Mouse (Mus musculus) heart, postnatal 0 days (tissue): Measurements from ENCODE around the gene Gpr132. TPM values are rescaled to one million over a fixed set of nuclear protein-coding genes. Genes with fewer than 3 reads are reported as not detected.

Source experiments
- ATAC-seq: fragments of 200-750 bp; cut with Nextera tagmentation; 2 replicates; pipeline ENCODE4 v1.8.0; 2017; ENCODE audit warnings: low read depth, moderate number of reproducible peaks, moderate library complexity; ENCODE audit not compliant: insufficient read depth
- DNase-seq: peaks from one replicate; pipeline ENCODE4 v3.0.0-alpha.2; 2016; ENCODE audit warnings: low spot score
- H3K27ac ChIP-seq: fragments of 300-500 bp; sonication (generic); 2 replicates; pipeline ENCODE4 v1.5.1; 2014; ENCODE audit warnings: low read depth, mild to moderate bottlenecking
- H3K27me3 ChIP-seq: fragments of 300-500 bp; sonication (generic); 2 replicates; pipeline ENCODE4 v1.6.1; 2014; ENCODE audit warnings: low read length, mixed read lengths; ENCODE audit not compliant: control insufficient read depth, insufficient read depth
- H3K36me3 ChIP-seq: fragments of 300-500 bp; sonication (generic); replicated peaks from 2 replicates; pipeline ENCODE4 v1.6.1; 2014; ENCODE audit warnings: low read length, mixed read lengths; ENCODE audit not compliant: control insufficient read depth, insufficient read depth
- H3K4me1 ChIP-seq: fragments of 300-500 bp; sonication (generic); 2 replicates; pipeline ENCODE4 v1.6.1; 2014; ENCODE audit warnings: antibody characterized with exemption; ENCODE audit not compliant: control insufficient read depth, insufficient read depth
- H3K4me2 ChIP-seq: fragments of 300-500 bp; sonication (generic); 2 replicates; pipeline ENCODE4 v1.6.1; 2014; ENCODE audit warnings: low read depth, mild to moderate bottlenecking, low read length, moderate library complexity
- H3K4me3 ChIP-seq: fragments of 300-500 bp; sonication (generic); 2 replicates; pipeline ENCODE4 v1.5.1; 2014; ENCODE audit warnings: low read depth, low read length
- H3K9ac ChIP-seq: fragments of 300-500 bp; sonication (generic); replicated peaks from 2 replicates; pipeline ENCODE4 v1.6.1; 2014; ENCODE audit warnings: low read depth, low read length, mixed read lengths
- H3K9me3 ChIP-seq: fragments of 300-500 bp; sonication (generic); replicated peaks from 2 replicates; pipeline ENCODE4 v1.6.1; 2016; ENCODE audit warnings: low read length; ENCODE audit not compliant: control insufficient read depth
- CTCF ChIP-seq: IDR thresholded peaks from 2 replicates; pipeline ENCODE4 v1.5.1; 2016; ENCODE audit warnings: antibody characterized with exemption, control low read depth, low read depth
- EP300 ChIP-seq: IDR thresholded peaks from 2 replicates; pipeline ENCODE4 v1.6.1; 2016; ENCODE audit warnings: antibody characterized with exemption, low read depth
- WGBS: fragments of 180-500 bp; shearing (Covaris S2); extraction: QIAGEN DNeasy Blood & Tissue Kit; methylation state at CpG from one replicate; pipeline ENCODE4 v1.1.7; 2014; 5-methylcytosine and 5-hydroxymethylcytosine counted together
- polyA plus RNA-seq: library from polyadenylated mRNA; unstranded; fragments of >200 nt; fragmentation: Nextera tagmentation; extraction: Ambion mirVana; gene quantifications from 2 replicates; pipeline ENCODE4 v1.2.1, GENCODE M21; 2015
- total RNA-seq: library from RNA; depleted of rRNA; stranded (reverse); fragments of >200 nt; gene quantifications from 2 replicates; pipeline ENCODE4 v1.2.3, GENCODE M21; 2014; ENCODE audit warnings: low replicate concordance

Gene Gpr132
- total and polyA plus RNA-seq, 2 experiments from 2014 or later: 0.04 to 0.38 TPM

- no peaks in the 10 kb centered on the region for H3K9me3 ChIP-seq
- no peak overlapping the region for H3K4me2 ChIP-seq
- peak overlapping the region; percentile 22; the same call in 1 of the 2 replicates for H3K27ac ChIP-seq
- DNase-seq: no peak
- no peaks in the 10 kb centered on the region for H3K27me3 ChIP-seq
- peaks cover 22% of the 10 kb centered on the region; the same call in 1 of the 2 replicates for H3K36me3 ChIP-seq
- TF ChIP-seq CTCF (no peak), EP300 (no peak)
- ATAC-seq: no peak
- 0 out of 2 replicates have a peak overlapping the region, but pooled peaks have one; percentile 80 for H3K9ac ChIP-seq
- peaks cover 56% of the 10 kb centered on the region for H3K4me1 ChIP-seq
- H3K4me3 ChIP-seq: no peak overlapping the region
- 71% methylated on average over 5 of the region's 5 CpGs for WGBS
Measured at GRCm38 (mm10) chr12:112825901-112826300, 42.1 kb downstream of the Gpr132 start.

DNA sequence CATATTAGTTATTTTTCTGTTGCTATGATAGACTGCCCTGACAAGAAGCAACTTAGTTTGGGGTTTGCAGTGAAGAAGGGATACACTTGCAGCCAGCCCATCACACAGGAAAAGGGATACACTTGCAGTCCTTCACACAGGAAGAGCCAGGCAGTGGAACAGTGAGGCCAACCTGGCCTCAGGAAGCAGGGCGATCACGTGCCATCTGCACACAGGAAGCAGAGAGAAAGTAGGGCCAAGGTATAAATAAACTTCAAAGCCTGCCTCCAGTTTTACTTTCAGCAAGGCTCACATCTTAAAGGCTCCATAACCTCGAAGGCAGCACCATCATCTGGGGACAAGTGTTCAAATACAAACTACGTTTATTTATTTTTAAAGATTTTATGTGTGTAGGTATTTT lies 44.8 kb downstream of the Gpr132 start:
- no peaks in the 10 kb centered on the region for H3K27me3 ChIP-seq
- TF ChIP-seq EP300: no peak
- TF ChIP-seq CTCF: no peak
- no peaks in the 10 kb centered on the region for H3K9me3 ChIP-seq
- peak overlapping the region; percentile 83 for H3K27ac ChIP-seq
- ATAC-seq (no peak), DNase-seq (no peak)
- H3K36me3 ChIP-seq: peaks cover 48% of the 10 kb centered on the region
- no peak overlapping the region for H3K4me2 ChIP-seq
- peaks cover 53% of the 10 kb centered on the region for H3K4me1 ChIP-seq
- no peak overlapping the region for H3K4me3 ChIP-seq
- WGBS: 38% methylated on average over 4 of the region's 4 CpGs
- H3K9ac ChIP-seq: no peak overlapping the region

- DNase-seq (no peak), ATAC-seq (no peak)
- Histone ChIP-seq H3K9me3 (no peaks in the 10 kb centered on the region), H3K27ac (peak overlapping the region; percentile 83), H3K4me2 (no peak overlapping the region), H3K27me3 (no peaks in the 10 kb centered on the region), H3K4me1 (peaks cover 47% of the 10 kb centered on the region), H3K9ac (no peak overlapping the region), H3K4me3 (no peak overlapping the region), H3K36me3 (peaks cover 52% of the 10 kb centered on the region)
- 59% methylated on average over 2 of the region's 2 CpGs for WGBS
- TF ChIP-seq EP300 (no peak), CTCF (no peak)
Measured at GRCm38 (mm10) chr12:112822676-112823075, 45.4 kb downstream of the Gpr132 start.

GRCm38 (mm10) chr12:112821974-112822373 lies 46.1 kb downstream of the Gpr132 start:
- Histone ChIP-seq H3K27ac (peak overlapping the region; percentile 83), H3K4me1 (peaks cover 40% of the 10 kb centered on the region), H3K27me3 (no peaks in the 10 kb centered on the region), H3K4me3 (no peak overlapping the region), H3K9ac (0 out of 2 replicates have a peak overlapping the region, but pooled peaks have one; percentile 12), H3K9me3 (no peaks in the 10 kb centered on the region), H3K36me3 (peaks cover 48% of the 10 kb centered on the region), H3K4me2 (peak overlapping the region; percentile 24)
- ATAC-seq (peak; percentile 63), DNase-seq (peak; percentile 25)
- no peak for TF ChIP-seq EP300
- no peak for TF ChIP-seq CTCF
- 17% methylated on average over 4 of the region's 4 CpGs for WGBS

DNA sequence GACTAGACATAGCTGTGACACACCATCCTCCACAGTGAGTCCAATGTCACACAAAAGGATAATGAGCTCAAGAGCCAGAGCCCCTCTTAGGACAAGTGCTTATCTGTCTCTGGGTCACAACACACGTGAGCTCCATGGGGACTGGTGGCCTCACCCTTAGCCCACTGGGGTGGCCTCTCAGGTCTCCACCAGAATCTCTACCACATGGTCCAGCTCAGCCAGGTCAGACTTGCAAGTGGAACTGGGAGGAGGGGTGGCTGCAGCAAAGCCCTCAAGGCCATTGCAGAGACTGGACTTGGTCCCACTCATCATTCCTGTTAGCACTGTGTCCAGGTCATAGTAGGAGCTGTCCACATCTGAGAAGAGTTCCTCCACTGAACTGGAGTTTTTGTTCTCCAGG lies 46.8 kb downstream of the Gpr132 start:
- Histone ChIP-seq H3K27me3 (no peaks in the 10 kb centered on the region), H3K4me2 (peak overlapping the region; percentile 24), H3K27ac (peak overlapping the region; percentile 83), H3K36me3 (peaks cover 51% of the 10 kb centered on the region), H3K9ac (no peak overlapping the region), H3K4me3 (no peak overlapping the region), H3K4me1 (peaks cover 35% of the 10 kb centered on the region), H3K9me3 (no peaks in the 10 kb centered on the region)
- WGBS: 24% methylated on average over 1 of the region's 1 CpGs
- peak; percentile 24 for DNase-seq
- ATAC-seq: peak; percentile 63
- TF ChIP-seq EP300 (0 out of 2 replicates have a peak, but pooled peaks have one; percentile 13), CTCF (no peak)
